In the genomic region with DNA sequence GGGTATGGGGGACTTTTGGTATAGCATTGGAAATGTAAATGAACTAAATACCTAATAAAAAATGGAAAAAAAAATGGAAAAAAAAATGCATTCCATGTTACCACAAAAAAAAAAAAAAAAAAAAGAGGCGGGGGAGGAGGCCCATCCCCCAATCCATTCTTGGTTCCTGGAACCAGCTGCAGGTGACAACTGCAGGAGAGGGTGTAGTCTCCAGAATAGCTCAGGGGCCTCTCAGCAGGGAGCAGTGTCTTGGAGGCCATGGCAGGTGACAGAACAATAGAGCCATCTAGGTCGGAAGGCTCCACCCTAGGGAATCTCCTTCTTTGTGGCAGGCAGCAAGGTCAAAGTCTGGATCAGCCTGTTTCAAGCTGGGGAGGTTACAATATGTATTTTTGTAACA, we compare ENCODE assay signal across 24 mouse cellular contexts. TPM values are rescaled to one million over a fixed set of nuclear protein-coding genes. Genes with fewer than 3 reads are reported as not detected.
DNase-seq lines count a peak whose midpoint lies in the region; ATAC-seq and TF ChIP-seq lines count a peak whose summit lies in the region.
"Had no signal": no experiment of that assay in that cellular context is flagged by ENCODE, and none has a peak within 500 bp of the region (broad histone marks: within the 10 kb centered on the region; RNA-seq: fewer than 3 reads in every experiment).

No protein-coding gene starts in this region.

- H3K4me1 ChIP-seq in hindbrain, embryonic 11.5 days (replicated peaks; ENCODE audit: control insufficient read depth, insufficient read depth, low read length), result no peaks in the 10 kb centered on the region
- no peaks in the 10 kb centered on the region for H3K4me1 ChIP-seq in hindbrain, postnatal 0 days (ENCODE audit: insufficient read depth, low read length)
- peaks cover 3 to 17% of the 10 kb centered on the region in 2 experiments; a peak in 3 of 4 replicates for H3K4me1 ChIP-seq in ES-E14 (ENCODE audit: control insufficient read depth in 2 of 2, insufficient read depth in 2 of 2, low read length in 2 of 2, poor library complexity in 1 of 2)
- no peaks in the 10 kb centered on the region for H3K4me1 ChIP-seq in forebrain, embryonic 13.5 days
- H3K4me1 ChIP-seq: embryonic facial prominence, embryonic 12.5 days; forebrain, embryonic 12.5 days; heart, embryonic 10.5 days; heart, embryonic 15.5 days had no signal

- no peak for TF ChIP-seq CTCF in hindbrain, postnatal 0 days (IDR thresholded peaks at IDR 0.05; ENCODE audit: low read depth)

- WGBS in hindbrain, embryonic 11.5 days, result 70% methylated on average over 2 of the region's 2 CpGs
- WGBS in hindbrain, postnatal 0 days, result 60% methylated on average over 2 of the region's 2 CpGs
- 78% methylated on average over 2 of the region's 2 CpGs for WGBS in forebrain, embryonic 13.5 days

- intact Hi-C loops in left cerebral cortex, postnatal 36 days (cut with DNase I), result no loop called here

- H3K4me3 ChIP-seq in hindbrain, embryonic 11.5 days (ENCODE audit: low read depth, low read length), result no peak overlapping the region
- H3K4me3 ChIP-seq in hindbrain, postnatal 0 days (ENCODE audit: low read length), result no peak overlapping the region
- no peak overlapping the region for H3K4me3 ChIP-seq in ES-E14 (ENCODE audit: insufficient read depth in 1 of 2, low read depth in 1 of 2, low read length in 2 of 2, poor library complexity in 1 of 2, severe bottlenecking in 1 of 2)
- H3K4me3 ChIP-seq in forebrain, embryonic 13.5 days, result no peak overlapping the region
- H3K4me3 ChIP-seq: embryonic facial prominence, embryonic 12.5 days; forebrain, embryonic 12.5 days; gastrocnemius, adult 2 months; heart, embryonic 10.5 days; heart, embryonic 15.5 days had no signal

- no peaks in the 10 kb centered on the region for H3K9me3 ChIP-seq in hindbrain, embryonic 11.5 days (ENCODE audit: control insufficient read depth, low read length)
- H3K9me3 ChIP-seq in hindbrain, postnatal 0 days (ENCODE audit: low read length), result no peaks in the 10 kb centered on the region
- 0 out of 2 replicates have a peak, but pooled peaks cover 1% of the 10 kb centered on the region for H3K9me3 ChIP-seq in ES-E14 (ENCODE audit: control insufficient read depth, insufficient read depth, low read depth, low read length)
- no peaks in the 10 kb centered on the region for H3K9me3 ChIP-seq in forebrain, embryonic 13.5 days (replicated peaks)
- H3K9me3 ChIP-seq: embryonic facial prominence, embryonic 12.5 days; forebrain, embryonic 12.5 days; heart, embryonic 10.5 days; heart, embryonic 15.5 days had no signal

- no peak overlapping the region for H3K9ac ChIP-seq in hindbrain, embryonic 11.5 days (ENCODE audit: low read depth, low read length)
- H3K9ac ChIP-seq in hindbrain, postnatal 0 days (replicated peaks; ENCODE audit: low read length), result no peak overlapping the region
- no peak overlapping the region for H3K9ac ChIP-seq in ES-E14 (ENCODE audit: insufficient read depth, low read depth, low read length, poor library complexity, severe bottlenecking)
- H3K9ac ChIP-seq in forebrain, embryonic 13.5 days, result no peak overlapping the region
- H3K9ac ChIP-seq: embryonic facial prominence, embryonic 12.5 days; forebrain, embryonic 12.5 days; forebrain, postnatal 0 days; heart, embryonic 15.5 days; hindbrain, embryonic 14.5 days had no signal

- H3K4me2 ChIP-seq in hindbrain, embryonic 11.5 days (replicated peaks; ENCODE audit: low read depth, low read length), result no peak overlapping the region
- H3K4me2 ChIP-seq in hindbrain, postnatal 0 days (ENCODE audit: low read depth, low read length), result no peak overlapping the region
- H3K4me2 ChIP-seq in forebrain, embryonic 13.5 days, result no peak overlapping the region
- H3K4me2 ChIP-seq: embryonic facial prominence, embryonic 12.5 days; forebrain, embryonic 12.5 days; heart, embryonic 15.5 days; hindbrain, embryonic 14.5 days had no signal

- no peak overlapping the region for H3K27ac ChIP-seq in hindbrain, embryonic 11.5 days (ENCODE audit: low read depth, low read length)
- H3K27ac ChIP-seq in hindbrain, postnatal 0 days, result no peak overlapping the region
- no peak overlapping the region; the same call in 1 of the 2 replicates for H3K27ac ChIP-seq in ES-E14 (ENCODE audit: insufficient read depth, low read depth, low read length, poor library complexity, severe bottlenecking)
- no peak overlapping the region for H3K27ac ChIP-seq in forebrain, embryonic 13.5 days
- H3K27ac ChIP-seq: embryonic facial prominence, embryonic 12.5 days; forebrain, embryonic 12.5 days; gastrocnemius, adult 2 months; heart, embryonic 10.5 days; heart, embryonic 15.5 days; hindbrain, embryonic 14.5 days had no signal

- no peaks in the 10 kb centered on the region for H3K36me3 ChIP-seq in hindbrain, embryonic 11.5 days (ENCODE audit: control insufficient read depth, insufficient read depth, low read length)
- H3K36me3 ChIP-seq in hindbrain, postnatal 0 days (ENCODE audit: insufficient read depth, low read length), result no peaks in the 10 kb centered on the region
- H3K36me3 ChIP-seq in ES-E14 (ENCODE audit: control insufficient read depth, insufficient read depth, low read length, poor library complexity, severe bottlenecking), result no peaks in the 10 kb centered on the region
- H3K36me3 ChIP-seq in forebrain, embryonic 13.5 days (ENCODE audit: poor library complexity, severe bottlenecking), result no peaks in the 10 kb centered on the region
- H3K36me3 ChIP-seq: embryonic facial prominence, embryonic 12.5 days; forebrain, embryonic 12.5 days; heart, embryonic 10.5 days; heart, embryonic 15.5 days had no signal

- no peak for ATAC-seq in hindbrain, embryonic 11.5 days (ENCODE audit: low FRiP score)
- no peak for ATAC-seq in hindbrain, postnatal 0 days
- ATAC-seq in forebrain, embryonic 13.5 days, result no peak
- ATAC-seq: forebrain, postnatal 0 days; Patski had no signal

- in situ Hi-C loops in ES-E14 (cut with MboI; ENCODE audit: low sequenced_read_pairs in 2 of 2, unreplicated experiment in 2 of 2), result no loop called here

- peak; percentile 1 for DNase-seq in hindbrain, embryonic 11.5 days (ENCODE audit: low spot score)
- no peak for DNase-seq in hindbrain, postnatal 0 days (ENCODE audit: low spot score)
- DNase-seq in ES-E14 (ENCODE audit: low read depth, low spot score) (peak; percentile 88), ZHBTc4 (ENCODE audit: low read depth, low spot score) (peak; percentile 97)
- peak; percentile 32 for DNase-seq in retina, embryonic 14.5 days (ENCODE audit: low spot score)
- DNase-seq in left cerebral cortex, postnatal 36 days (ENCODE audit: low spot score in 2 of 2), result no peak
- DNase-seq in kidney, postnatal 14 days, result no peak
- DNase-seq: adrenal gland, postnatal 10 days; cerebellum, adult 11 months; cerebellum, adult 8-10 months; cerebellum, postnatal 25 days; forebrain, postnatal 0 days; gastrocnemius, adult 2 months; gastrocnemius, postnatal 36 days; heart, adult 18-20 months; heart, postnatal 14 days; kidney, adult 18-20 months had no signal

- no peaks in the 10 kb centered on the region for H3K27me3 ChIP-seq in hindbrain, embryonic 11.5 days (ENCODE audit: control insufficient read depth, insufficient read depth, low read length)
- no peaks in the 10 kb centered on the region for H3K27me3 ChIP-seq in hindbrain, postnatal 0 days (ENCODE audit: insufficient read depth, low read length)
- H3K27me3 ChIP-seq in forebrain, embryonic 13.5 days, result no peaks in the 10 kb centered on the region
- H3K27me3 ChIP-seq: embryonic facial prominence, embryonic 12.5 days; forebrain, embryonic 12.5 days; heart, embryonic 15.5 days; Patski had no signal

TF ChIP-seq in ES-E14, 5 proteins besides CTCF, POLR2A, EP300 and RAD21:
- TF ChIP-seq HCFC1 (IDR thresholded peaks at IDR 0.05; ENCODE audit: borderline replicate concordance, insufficient read depth, low read length) (no peak), MAFK (IDR thresholded peaks at IDR 0.05; ENCODE audit: insufficient read depth, low read depth, low read length) (no peak), ZC3H11A (IDR thresholded peaks at IDR 0.05; ENCODE audit: borderline replicate concordance, low read depth, low read length) (no peak), CHD2 (IDR thresholded peaks at IDR 0.05; ENCODE audit: low read depth, low read length) (peak; percentile 68; the same call in 1 of the 2 replicates), ZNF384 (IDR thresholded peaks at IDR 0.05; ENCODE audit: low read depth, low read length) (peak; percentile 96)

RNA-seq across cellular contexts. Expression of a gene that starts 23.7 kb away (rescaled TPM):
- polyA plus RNA-seq in hindbrain, embryonic 11.5 days (2014; fragmentation: Nextera tagmentation; extraction: Ambion mirVana), result 65.4 and 66.3 TPM in 2 replicates
- total RNA-seq in hindbrain, postnatal 0 days (2014; rRNA removed), result 2.7 and 3.9 TPM in 2 replicates
- 14.7 and 16.4 TPM in 2 replicates for polyA plus RNA-seq in hindbrain, postnatal 0 days (2015; fragmentation: Nextera tagmentation; extraction: Ambion mirVana)
- total RNA-seq in ES-E14 (2012; rRNA removed), result 167 and 239 TPM in 2 replicates
- 68.5 and 68.6 TPM in 2 replicates for polyA plus RNA-seq in forebrain, embryonic 13.5 days (2015; fragmentation: Nextera tagmentation; extraction: Ambion mirVana)
- total RNA-seq in left cerebral cortex, postnatal 36 days (2021), result 1 to 10 TPM; 6.3 to 9.8 TPM

Comparison
In these comparisons a context has a peak if more than half of its experiments do, and no peak if none do; other contexts are left out.
1. DNase-seq: peak in hindbrain, embryonic 11.5 days (single experiment), ES-E14 (single experiment), ZHBTc4 (single experiment) and retina, embryonic 14.5 days (single experiment); none in hindbrain, postnatal 0 days (single experiment), left cerebral cortex, postnatal 36 days (0 of 2) and kidney, postnatal 14 days (single experiment).
2. RNA of a gene that starts 23.7 kb away (total RNA-seq): 167 to 239 TPM in ES-E14; 6.3 to 9.8 TPM in left cerebral cortex, postnatal 36 days and 2.7 to 3.9 TPM in hindbrain, postnatal 0 days; every median in the first group is over 10 times any median in the second.